Mouse (Mus musculus) MEL (cell line): ENCODE data around the gene Coasy. TPM values are rescaled to one million over a fixed set of nuclear protein-coding genes. Genes with fewer than 3 reads are reported as not detected.
A peak's percentile ranks its signal among the peaks of the same experiment; 100 is the strongest.

Experiments
- DNase-seq: peaks from one replicate; pipeline ENCODE4 v3.0.0; 2011; ENCODE audit warnings: low read depth, low spot score
- H3K27ac ChIP-seq: 2 replicates; pipeline ENCODE4 v1.5.1; 2012; ENCODE audit warnings: low read depth, mild to moderate bottlenecking, control low read depth, low read length, moderate library complexity; ENCODE audit not compliant: control insufficient read depth
- H3K27me3 ChIP-seq, 2 experiments: fragments of 150-350 bp in 1 of 2; sonication (generic) in 1 of 2; 2 replicates each; pipeline ENCODE4 v1.6.1; 2012; ENCODE audit warnings: low read length in 2 of 2, mild to moderate bottlenecking in 2 of 2, improper control_type of control experiment in 1 of 2, moderate library complexity in 1 of 2; ENCODE audit not compliant: insufficient read depth in 2 of 2, control insufficient read depth in 1 of 2
- H3K36me3 ChIP-seq, 2 experiments: 2 replicates each; pipeline ENCODE4 v1.6.1; 2012 to 2014; ENCODE audit warnings: low read length in 2 of 2, improper control_type of control experiment in 1 of 2, inconsistent platforms in 1 of 2, mild to moderate bottlenecking in 1 of 2; ENCODE audit not compliant: insufficient read depth in 2 of 2, control insufficient read depth in 1 of 2
- H3K4me1 ChIP-seq, 2 experiments: fragments of 150-350 bp in 1 of 2; sonication (generic) in 1 of 2; 2 replicates each; pipeline ENCODE4 v1.6.1; 2012; ENCODE audit warnings: low read length in 2 of 2, improper control_type of control experiment in 1 of 2, mild to moderate bottlenecking in 1 of 2; ENCODE audit not compliant: insufficient read depth in 2 of 2, control insufficient read depth in 1 of 2
- H3K4me3 ChIP-seq, 2 experiments: fragments of 150-350 bp in 1 of 2; sonication (generic) in 1 of 2; 2 replicates each; pipeline ENCODE4 v1.5.1; 2012; ENCODE audit warnings: low read depth in 2 of 2, low read length in 2 of 2, mild to moderate bottlenecking in 2 of 2, moderate library complexity in 2 of 2, control low read depth in 1 of 2, improper control_type of control experiment in 1 of 2; ENCODE audit not compliant: control insufficient read depth in 1 of 2, insufficient read depth in 1 of 2
- H3K79me2 ChIP-seq: 2 replicates; pipeline ENCODE4 v1.6.1; 2012; ENCODE audit warnings: mild to moderate bottlenecking, low read length, moderate library complexity; ENCODE audit not compliant: control insufficient read depth, poor library complexity, insufficient read depth
- H3K9ac ChIP-seq: 2 replicates; pipeline ENCODE4 v1.6.1; 2012; ENCODE audit warnings: low read depth, mild to moderate bottlenecking, control low read depth, low read length, moderate library complexity; ENCODE audit not compliant: control insufficient read depth, poor library complexity, severe bottlenecking
- H3K9me3 ChIP-seq: fragments of 150-350 bp; sonication (generic); replicated peaks from 2 replicates; pipeline ENCODE4 v1.6.1; 2012; ENCODE audit warnings: mild to moderate bottlenecking, low read length, improper control_type of control experiment, moderate library complexity; ENCODE audit not compliant: insufficient read depth
- BHLHE40 ChIP-seq: IDR thresholded peaks from 2 replicates; pipeline ENCODE4 v1.6.1; 2012; ENCODE audit warnings: low read depth, mild to moderate bottlenecking, inconsistent platforms, low read length, improper control_type of control experiment, borderline replicate concordance
- CHD1 ChIP-seq: IDR thresholded peaks from 2 replicates; pipeline ENCODE4 v1.6.1; 2012; ENCODE audit warnings: low read depth, mild to moderate bottlenecking, inconsistent platforms, low read length, improper control_type of control experiment
- ELF1 ChIP-seq: IDR thresholded peaks from 2 replicates; pipeline ENCODE4 v1.6.1; 2014; ENCODE audit warnings: low read depth, mild to moderate bottlenecking, inconsistent platforms, low read length, improper control_type of control experiment, moderate library complexity
- EP300 ChIP-seq, 2 experiments: IDR thresholded peaks; 2 replicates each; pipeline ENCODE4 v1.6.1; 2011; ENCODE audit warnings: improper control_type of control experiment in 2 of 2, low read length in 2 of 2, low read depth in 1 of 2, mild to moderate bottlenecking in 1 of 2
- ETS1 ChIP-seq: IDR thresholded peaks from 2 replicates; pipeline ENCODE4 v1.6.1; 2012; ENCODE audit warnings: low read depth, mild to moderate bottlenecking, inconsistent platforms, low read length, improper control_type of control experiment, moderate library complexity
- GABPA ChIP-seq: IDR thresholded peaks from 2 replicates; pipeline ENCODE4 v1.6.1; 2012; ENCODE audit warnings: low read depth, mild to moderate bottlenecking, inconsistent platforms, low read length, improper control_type of control experiment, moderate library complexity
- MAX ChIP-seq: IDR thresholded peaks from 2 replicates; pipeline ENCODE4 v1.6.1; 2011; ENCODE audit warnings: low read length, improper control_type of control experiment
- MYC ChIP-seq: IDR thresholded peaks from 2 replicates; pipeline ENCODE4 v1.6.1; 2011; ENCODE audit warnings: low read depth, mild to moderate bottlenecking, low read length, improper control_type of control experiment, moderate library complexity
- NELFE ChIP-seq: IDR thresholded peaks from 2 replicates; pipeline ENCODE4 v1.6.1; 2011; ENCODE audit warnings: low read depth, low read length, improper control_type of control experiment
- NRF1 ChIP-seq: IDR thresholded peaks from 2 replicates; pipeline ENCODE4 v1.6.1; 2014; ENCODE audit warnings: low read depth, mild to moderate bottlenecking, inconsistent platforms, low read length, improper control_type of control experiment, moderate library complexity; ENCODE audit not compliant: poor library complexity, insufficient read depth, severe bottlenecking
- POLR2A ChIP-seq, 2 experiments: IDR thresholded peaks; 2 replicates each; pipeline ENCODE4 v1.6.1; 2011 to 2012; ENCODE audit warnings: low read length in 2 of 2, mild to moderate bottlenecking in 2 of 2, control low read depth in 1 of 2, improper control_type of control experiment in 1 of 2, low read depth in 1 of 2, moderate library complexity in 1 of 2; ENCODE audit not compliant: control insufficient read depth in 1 of 2, insufficient read depth in 1 of 2, poor library complexity in 1 of 2
- RAD21 ChIP-seq: IDR thresholded peaks from 2 replicates; pipeline ENCODE4 v1.6.1; 2011; ENCODE audit warnings: mild to moderate bottlenecking, low read depth, low read length, improper control_type of control experiment
- RCOR1 ChIP-seq: IDR thresholded peaks from 2 replicates; pipeline ENCODE4 v1.6.1; 2012; ENCODE audit warnings: low read depth, mild to moderate bottlenecking, inconsistent platforms, low read length, improper control_type of control experiment
- SIN3A ChIP-seq: IDR thresholded peaks from 2 replicates; pipeline ENCODE4 v1.6.1; 2012; ENCODE audit warnings: low read length, improper control_type of control experiment, inconsistent platforms
- TBP ChIP-seq: IDR thresholded peaks from 2 replicates; pipeline ENCODE4 v1.8.0; 2011; ENCODE audit warnings: low read depth, low read length, improper control_type of control experiment
- TCF12 ChIP-seq: IDR thresholded peaks from 2 replicates; pipeline ENCODE4 v1.6.1; 2014; ENCODE audit warnings: low read depth, mild to moderate bottlenecking, inconsistent platforms, low read length, improper control_type of control experiment, moderate library complexity
- UBTF ChIP-seq: IDR thresholded peaks from 2 replicates; pipeline ENCODE4 v1.6.1; 2012; ENCODE audit warnings: low read depth, mild to moderate bottlenecking, inconsistent platforms, low read length, improper control_type of control experiment, moderate library complexity, borderline replicate concordance; ENCODE audit not compliant: insufficient read depth
- USF1 ChIP-seq: IDR thresholded peaks from 2 replicates; pipeline ENCODE4 v1.6.1; 2014; ENCODE audit warnings: low read depth, mild to moderate bottlenecking, inconsistent platforms, low read length, improper control_type of control experiment, moderate library complexity
- USF2 ChIP-seq, 2 experiments: IDR thresholded peaks; 2 replicates each; pipeline ENCODE4 v1.6.1; 2011 to 2012; ENCODE audit warnings: improper control_type of control experiment in 2 of 2, low read length in 2 of 2, borderline replicate concordance in 1 of 2, inconsistent platforms in 1 of 2, low read depth in 1 of 2, mild to moderate bottlenecking in 1 of 2; ENCODE audit not compliant: insufficient read depth in 1 of 2
- polyA plus RNA-seq, 2 experiments: library from polyadenylated mRNA; stranded (reverse) in 1 of 2; unstranded in 1 of 2; fragments of >175 nt in 1 of 2; fragments of >200 nt in 1 of 2; gene quantifications; 2 replicates each; pipeline versions ENCODE4 v1.2.1 to v1.2.4; 2012; ENCODE audit warnings: low replicate concordance in 2 of 2, low read depth in 1 of 2; ENCODE audit not compliant: insufficient read length in 2 of 2, insufficient read depth in 1 of 2, missing spikeins in 1 of 2
- total RNA-seq: library from RNA; depleted of rRNA; stranded (reverse); fragments of 300-350 nt; gene quantifications from 2 replicates; pipeline ENCODE4 v1.2.3, GENCODE M21; 2012

Gene Coasy
- total and polyA plus RNA-seq, 3 experiments, result 34.8 to 44.2 TPM; not detected in 1

- no peaks in the 10 kb centered on the region for H3K27me3 ChIP-seq
- peaks cover 0 to 8% of the 10 kb centered on the region in 2 experiments; a peak in 2 of 4 replicates for H3K36me3 ChIP-seq
- no peaks in the 10 kb centered on the region for H3K9me3 ChIP-seq
- peak within 1 kb of the TSS; percentile 63 for H3K4me3 ChIP-seq
- TF ChIP-seq MAX, result peak; percentile 97
- no peak for TF ChIP-seq GABPA
- peak; percentile 71 for TF ChIP-seq NRF1
- no peak for TF ChIP-seq BHLHE40
- TF ChIP-seq ETS1, result no peak
- peak; percentile 38; the same call in 1 of the 2 replicates for TF ChIP-seq RCOR1
- peak; percentile 72 to 76; a peak in 3 of 4 replicates for TF ChIP-seq POLR2A (IDR thresholded peaks at IDR 0.05; ENCODE audit: control insufficient read depth in 1 of 2, insufficient read depth in 1 of 2, low read depth in 1 of 2, low read length in 2 of 2, poor library complexity in 1 of 2)
- peak; percentile 53 for TF ChIP-seq NELFE
- TF ChIP-seq RAD21, result no peak
- TF ChIP-seq UBTF, result 0 out of 2 replicates have a peak, but pooled peaks have one; percentile 54
- peak in 1 of 2 experiments; percentile 31; a peak in 1 of 4 replicates for TF ChIP-seq EP300 (IDR thresholded peaks at IDR 0.05; ENCODE audit: low read depth in 1 of 2, low read length in 2 of 2)
- peak; percentile 38 for TF ChIP-seq TBP
- TF ChIP-seq ELF1, result peak; percentile 53
- TF ChIP-seq CHD1, result no peak
- TF ChIP-seq USF1, result peak; percentile 100
- TF ChIP-seq MYC, result 0 out of 2 replicates have a peak, but pooled peaks have one; percentile 4
- TF ChIP-seq USF2 (IDR thresholded peaks at IDR 0.05; ENCODE audit: borderline replicate concordance in 1 of 2, insufficient read depth in 1 of 2, low read depth in 1 of 2, low read length in 2 of 2), result peak; percentile 89 to 96
- peak; percentile 63 for TF ChIP-seq SIN3A
- peak; percentile 5; the same call in 1 of the 2 replicates for TF ChIP-seq TCF12
- TF ChIP-seq, all 39 proteins: peak for 14
- DNase-seq, result peak; percentile 94
- Histone ChIP-seq H3K9ac (peak within 1 kb of the TSS; percentile 77), H3K79me2 (no peaks in the 10 kb centered on the region; the same call in 1 of the 2 replicates), H3K4me1 (peaks cover 6 to 12% of the 10 kb centered on the region in 2 experiments), H3K27ac (no peak within 1 kb of the TSS)
Measured at GRCm38 (mm10) chr11:101069391-101070188, 12.8 kb upstream of the Coasy start, which contains the start of gene Naglu. Gene Naglu, plus strand, starts transcription at chr11:101070012.
